Mouse (Mus musculus): ENCODE measurements at regions not wholly inside any gene's neighbourhood (a gene's known extent, or its start where the extent isn't known, plus 50 kb on each side); places are given as distances from the start of the nearest gene placed in this dataset.

GRCm38 (mm10) chr1:143910530-143910929 is 93.4 kb downstream of the Rgs2 start:
- no peak overlapping the region for H3K27ac ChIP-seq (ENCODE audit: insufficient read depth, low read depth, low read length)
- H3K36me3 ChIP-seq (ENCODE audit: control insufficient read depth, insufficient read depth, low read length), result no peaks in the 10 kb centered on the region
- no peak overlapping the region for H3K4me3 ChIP-seq (ENCODE audit: low read depth, low read length)
- H3K4me1 ChIP-seq (ENCODE audit: control insufficient read depth, insufficient read depth, insufficient read length, low read length), result no peaks in the 10 kb centered on the region
- H3K27me3 ChIP-seq (ENCODE audit: control insufficient read depth, insufficient read depth, low read length), result no peaks in the 10 kb centered on the region; the same call in 1 of the 2 replicates
- TF ChIP-seq CTCF (IDR thresholded peaks at IDR 0.05; ENCODE audit: extremely low read depth, insufficient read length, insufficient replicate concordance, low read depth, low read length), result no peak
- no peak for TF ChIP-seq POLR2A (IDR thresholded peaks at IDR 0.05; ENCODE audit: low read depth, low read length)

GRCm38 (mm10) chr1:143907312-143907711 is 96.6 kb downstream of the Rgs2 start:
- no peaks in the 10 kb centered on the region for H3K36me3 ChIP-seq (ENCODE audit: control insufficient read depth, insufficient read depth, low read length)
- H3K4me3 ChIP-seq (ENCODE audit: low read depth, low read length), result no peak overlapping the region
- 59% methylated on average over 6 of the region's 6 CpGs for whole genome bisulfite sequencing
- no peak for TF ChIP-seq CTCF (IDR thresholded peaks at IDR 0.05; ENCODE audit: extremely low read depth, insufficient read length, insufficient replicate concordance, low read depth, low read length)
- no peaks in the 10 kb centered on the region; the same call in 1 of the 2 replicates for H3K27me3 ChIP-seq (ENCODE audit: control insufficient read depth, insufficient read depth, low read length)
- H3K27ac ChIP-seq (ENCODE audit: insufficient read depth, low read depth, low read length), result no peak overlapping the region
- H3K4me1 ChIP-seq (ENCODE audit: control insufficient read depth, insufficient read depth, insufficient read length, low read length), result no peaks in the 10 kb centered on the region

- no peak for TF ChIP-seq CTCF (IDR thresholded peaks at IDR 0.05; ENCODE audit: extremely low read depth, insufficient read length, insufficient replicate concordance, low read depth, low read length)
- H3K27ac ChIP-seq (ENCODE audit: insufficient read depth, low read depth, low read length), result no peak overlapping the region
- no peaks in the 10 kb centered on the region; the same call in 1 of the 2 replicates for H3K27me3 ChIP-seq (ENCODE audit: control insufficient read depth, insufficient read depth, low read length)
- no peaks in the 10 kb centered on the region for H3K36me3 ChIP-seq (ENCODE audit: control insufficient read depth, insufficient read depth, low read length)
- no peak overlapping the region for H3K4me3 ChIP-seq (ENCODE audit: low read depth, low read length)
- H3K4me1 ChIP-seq (ENCODE audit: control insufficient read depth, insufficient read depth, insufficient read length, low read length), result no peaks in the 10 kb centered on the region
Observed at GRCm38 (mm10) chr1:143906881-143907280, 97.1 kb downstream of the Rgs2 start.

- Histone ChIP-seq H3K4me1 (ENCODE audit: control insufficient read depth, insufficient read depth, insufficient read length, low read length) (no peaks in the 10 kb centered on the region), H3K27ac (ENCODE audit: insufficient read depth, low read depth, low read length) (no peak overlapping the region), H3K4me3 (ENCODE audit: low read depth, low read length) (no peak overlapping the region), H3K27me3 (ENCODE audit: control insufficient read depth, insufficient read depth, low read length) (no peaks in the 10 kb centered on the region; the same call in 1 of the 2 replicates), H3K36me3 (ENCODE audit: control insufficient read depth, insufficient read depth, low read length) (no peaks in the 10 kb centered on the region)
- TF ChIP-seq CTCF (IDR thresholded peaks at IDR 0.05; ENCODE audit: extremely low read depth, insufficient read length, insufficient replicate concordance, low read depth, low read length) (no peak), POLR2A (IDR thresholded peaks at IDR 0.05; ENCODE audit: low read depth, low read length) (no peak)
- WGBS, result 85% methylated on average over 3 of the region's 3 CpGs
Observed at GRCm38 (mm10) chr1:143903985-143904384, 100.0 kb downstream of the Rgs2 start.

- Histone ChIP-seq H3K27ac (ENCODE audit: insufficient read depth, low read depth, low read length) (no peak overlapping the region), H3K36me3 (ENCODE audit: control insufficient read depth, insufficient read depth, low read length) (no peaks in the 10 kb centered on the region), H3K4me1 (ENCODE audit: control insufficient read depth, insufficient read depth, insufficient read length, low read length) (no peaks in the 10 kb centered on the region), H3K27me3 (ENCODE audit: control insufficient read depth, insufficient read depth, low read length) (no peaks in the 10 kb centered on the region; the same call in 1 of the 2 replicates), H3K4me3 (ENCODE audit: low read depth, low read length) (no peak overlapping the region)
- WGBS, result 68% methylated on average over 5 of the region's 5 CpGs
- TF ChIP-seq CTCF (IDR thresholded peaks at IDR 0.05; ENCODE audit: extremely low read depth, insufficient read length, insufficient replicate concordance, low read depth, low read length), result no peak
- no peak for TF ChIP-seq POLR2A (IDR thresholded peaks at IDR 0.05; ENCODE audit: low read depth, low read length)
Observed at GRCm38 (mm10) chr1:143903234-143903633, 100.7 kb downstream of the Rgs2 start.

GRCm38 (mm10) chr1:143901127-143901920 is 102.6 kb downstream of the Rgs2 start:
- H3K27me3 ChIP-seq (ENCODE audit: control insufficient read depth, insufficient read depth, low read length), result no peaks in the 10 kb centered on the region
- no peak for TF ChIP-seq CTCF (IDR thresholded peaks at IDR 0.05; ENCODE audit: extremely low read depth, insufficient read length, insufficient replicate concordance, low read depth, low read length)
- TF ChIP-seq POLR2A (IDR thresholded peaks at IDR 0.05; ENCODE audit: low read depth, low read length), result no peak
- H3K4me1 ChIP-seq (ENCODE audit: control insufficient read depth, insufficient read depth, insufficient read length, low read length), result no peaks in the 10 kb centered on the region
- no peak overlapping the region for H3K4me3 ChIP-seq (ENCODE audit: low read depth, low read length)
- 73% methylated on average over 6 of the region's 6 CpGs for WGBS
- H3K27ac ChIP-seq (ENCODE audit: insufficient read depth, low read depth, low read length), result no peak overlapping the region
- no peaks in the 10 kb centered on the region for H3K36me3 ChIP-seq (ENCODE audit: control insufficient read depth, insufficient read depth, low read length)

- Histone ChIP-seq H3K27me3 (ENCODE audit: control insufficient read depth, insufficient read depth, low read length) (no peaks in the 10 kb centered on the region), H3K27ac (ENCODE audit: insufficient read depth, low read depth, low read length) (no peak overlapping the region), H3K36me3 (ENCODE audit: control insufficient read depth, insufficient read depth, low read length) (no peaks in the 10 kb centered on the region), H3K4me1 (ENCODE audit: control insufficient read depth, insufficient read depth, insufficient read length, low read length) (no peaks in the 10 kb centered on the region), H3K4me3 (ENCODE audit: low read depth, low read length) (no peak overlapping the region)
- TF ChIP-seq POLR2A (IDR thresholded peaks at IDR 0.05; ENCODE audit: low read depth, low read length), result no peak
- TF ChIP-seq CTCF (IDR thresholded peaks at IDR 0.05; ENCODE audit: extremely low read depth, insufficient read length, insufficient replicate concordance, low read depth, low read length), result no peak
- 73% methylated on average over 2 of the region's 2 CpGs for WGBS
Observed at GRCm38 (mm10) chr1:143888510-143888909, 111.4 kb downstream of the Uchl5 start.

Data from small intestine, adult 2 months (tissue).